ENCODE assay signal across 13 mouse cellular contexts in genomic region chr13:107766397-107767261, GRCm38 (mm10).
A peak's percentile ranks its signal among the peaks of the same experiment; 100 is the strongest.
DNase-seq lines count a peak whose midpoint lies in the region; ATAC-seq lines count a peak whose summit lies in the region.
"Had no signal": no experiment of that assay in that cellular context is flagged by ENCODE, and none has a peak within 500 bp of the region (broad histone marks: within the 10 kb centered on the region; RNA-seq: fewer than 3 reads in every experiment).

No protein-coding gene starts in this region.

- no peak overlapping the region for H3K4me3 ChIP-seq in forebrain, embryonic 11.5 days (ENCODE audit: low read depth, low read length)
- no peak overlapping the region for H3K4me3 ChIP-seq in forebrain, embryonic 10.5 days
- H3K4me3 ChIP-seq in neural tube, embryonic 12.5 days: no peak overlapping the region
- H3K4me3 ChIP-seq in hindbrain, embryonic 15.5 days: no peak overlapping the region
- H3K4me3 ChIP-seq: heart, embryonic 13.5 days; intestine, embryonic 15.5 days; limb, embryonic 15.5 days had no signal

- H3K36me3 ChIP-seq in forebrain, embryonic 11.5 days (ENCODE audit: control insufficient read depth, insufficient read depth, low read length): no peaks in the 10 kb centered on the region
- H3K36me3 ChIP-seq in forebrain, embryonic 10.5 days (replicated peaks): peaks cover 48% of the 10 kb centered on the region
- peaks cover 8% of the 10 kb centered on the region for H3K36me3 ChIP-seq in neural tube, embryonic 12.5 days
- no peaks in the 10 kb centered on the region for H3K36me3 ChIP-seq in hindbrain, embryonic 15.5 days
- H3K36me3 ChIP-seq: limb, embryonic 15.5 days had no signal

- peak; percentile 71; the same call in 1 of the 2 replicates for ATAC-seq in forebrain, embryonic 11.5 days (replicated peaks; ENCODE audit: low FRiP score)
- ATAC-seq in neural tube, embryonic 12.5 days (ENCODE audit: low FRiP score, low read depth): peak; percentile 76; the same call in 1 of the 2 replicates
- ATAC-seq in hindbrain, embryonic 15.5 days (ENCODE audit: low FRiP score, low read depth): peak; percentile 67
- ATAC-seq: intestine, embryonic 15.5 days; lung, postnatal 0 days had no signal

- no peaks in the 10 kb centered on the region for H3K9me3 ChIP-seq in forebrain, embryonic 11.5 days (ENCODE audit: control insufficient read depth, low read length)
- H3K9me3 ChIP-seq in forebrain, embryonic 10.5 days: no peaks in the 10 kb centered on the region
- H3K9me3 ChIP-seq in neural tube, embryonic 12.5 days: no peaks in the 10 kb centered on the region
- no peaks in the 10 kb centered on the region for H3K9me3 ChIP-seq in hindbrain, embryonic 15.5 days
- H3K9me3 ChIP-seq: heart, embryonic 13.5 days; intestine, embryonic 15.5 days; limb, embryonic 15.5 days had no signal

- H3K4me1 ChIP-seq in forebrain, embryonic 11.5 days (replicated peaks; ENCODE audit: control insufficient read depth, insufficient read depth, low read length): peaks cover 4% of the 10 kb centered on the region
- H3K4me1 ChIP-seq in forebrain, embryonic 10.5 days: peaks cover 16% of the 10 kb centered on the region
- H3K4me1 ChIP-seq in neural tube, embryonic 12.5 days: peaks cover 6% of the 10 kb centered on the region
- peaks cover 39% of the 10 kb centered on the region for H3K4me1 ChIP-seq in hindbrain, embryonic 15.5 days (replicated peaks)
- H3K4me1 ChIP-seq: heart, embryonic 13.5 days; intestine, embryonic 15.5 days had no signal

- DNase-seq in forebrain, embryonic 11.5 days (ENCODE audit: low spot score): no peak
- no peak for DNase-seq in forebrain, embryonic 10.5 days (ENCODE audit: extremely low spot score, low spot score)
- DNase-seq in neural tube, embryonic 10.5 days (ENCODE audit: extremely low spot score, low spot score): no peak
- DNase-seq in telencephalon, adult 2 months (ENCODE audit: low read depth, low spot score): peak; percentile 29
- DNase-seq in thymus, postnatal 0 days (ENCODE audit: low spot score): no peak
- DNase-seq in retina, postnatal 1 day: no peak
- DNase-seq: thymus, postnatal 36 days had no signal

- no peak overlapping the region for H3K9ac ChIP-seq in forebrain, embryonic 11.5 days (ENCODE audit: low read length)
- H3K9ac ChIP-seq in neural tube, embryonic 12.5 days: no peak overlapping the region
- H3K9ac ChIP-seq in hindbrain, embryonic 15.5 days: no peak overlapping the region
- H3K9ac ChIP-seq: heart, embryonic 13.5 days; intestine, embryonic 15.5 days; limb, embryonic 15.5 days had no signal

- no peaks in the 10 kb centered on the region; the same call in 1 of the 2 replicates for H3K27me3 ChIP-seq in forebrain, embryonic 11.5 days (ENCODE audit: control insufficient read depth, insufficient read depth, low read length)
- peaks cover 17% of the 10 kb centered on the region for H3K27me3 ChIP-seq in forebrain, embryonic 10.5 days (ENCODE audit: poor library complexity, severe bottlenecking)
- H3K27me3 ChIP-seq in neural tube, embryonic 12.5 days (replicated peaks): no peaks in the 10 kb centered on the region
- no peaks in the 10 kb centered on the region for H3K27me3 ChIP-seq in hindbrain, embryonic 15.5 days
- H3K27me3 ChIP-seq: heart, embryonic 13.5 days; intestine, embryonic 15.5 days; limb, embryonic 15.5 days had no signal

- WGBS in forebrain, embryonic 11.5 days: 56% methylated on average over 13 of the region's 13 CpGs
- 81% methylated on average over 13 of the region's 13 CpGs for WGBS in forebrain, embryonic 10.5 days
- 55% methylated on average over 13 of the region's 13 CpGs for WGBS in neural tube, embryonic 12.5 days
- 26% methylated on average over 13 of the region's 13 CpGs for WGBS in hindbrain, embryonic 15.5 days

- H3K4me2 ChIP-seq in forebrain, embryonic 11.5 days (ENCODE audit: low read depth, low read length, severe bottlenecking): no peak overlapping the region
- no peak overlapping the region for H3K4me2 ChIP-seq in neural tube, embryonic 12.5 days (replicated peaks)
- H3K4me2 ChIP-seq in hindbrain, embryonic 15.5 days: peak overlapping the region; percentile 21
- H3K4me2 ChIP-seq: heart, embryonic 13.5 days; intestine, embryonic 15.5 days; limb, embryonic 15.5 days had no signal

- H3K27ac ChIP-seq in forebrain, embryonic 11.5 days (ENCODE audit: low read depth, low read length): no peak overlapping the region
- no peak overlapping the region for H3K27ac ChIP-seq in forebrain, embryonic 10.5 days
- no peak overlapping the region for H3K27ac ChIP-seq in neural tube, embryonic 12.5 days
- peak overlapping the region; percentile 68 for H3K27ac ChIP-seq in hindbrain, embryonic 15.5 days (replicated peaks)
- H3K27ac ChIP-seq: heart, embryonic 13.5 days; intestine, embryonic 15.5 days; limb, embryonic 15.5 days had no signal
